Mouse (Mus musculus): ENCODE results near the gene Car6. TPM values are rescaled to one million over a fixed set of nuclear protein-coding genes. Genes with fewer than 3 reads are reported as not detected.

Gene Car6
- polyA plus RNA-seq, 1 experiment from 2014 or later: not detected

DNA sequence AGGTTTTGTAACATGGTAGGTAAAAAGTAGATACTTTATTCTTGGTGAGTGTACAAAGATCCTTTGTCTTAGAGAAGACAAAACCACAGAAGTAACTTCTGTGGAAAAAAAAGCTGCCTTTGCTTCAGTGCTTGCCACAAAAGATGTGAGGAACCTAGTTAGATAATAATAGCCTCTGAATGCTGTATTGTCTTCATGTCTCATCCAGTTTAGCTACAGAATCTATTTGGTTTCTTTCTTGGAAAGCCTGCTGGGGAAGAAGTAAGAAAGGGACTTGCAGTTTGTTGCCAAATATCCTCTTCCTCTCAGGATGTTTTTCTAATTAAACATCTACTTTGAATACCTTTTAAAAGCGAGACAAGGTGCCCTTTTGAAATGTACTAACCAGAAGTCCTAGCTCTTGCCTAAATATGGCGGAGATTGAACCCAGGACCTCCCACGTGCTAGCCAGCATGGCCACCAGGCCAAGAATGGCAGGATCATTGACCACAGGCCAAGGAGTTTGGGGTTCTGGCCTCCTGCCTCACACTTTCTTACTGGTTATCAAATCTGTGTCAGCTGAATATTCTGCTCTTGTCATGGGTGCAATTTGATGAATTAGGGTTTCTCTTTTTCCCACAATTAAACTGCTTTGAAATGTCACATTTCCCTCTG is 37.4 kb upstream of the Car6 start:
- H3K9me3 ChIP-seq: no peaks in the 10 kb centered on the region
- H3K27ac ChIP-seq (replicated peaks): peak overlapping the region; percentile 99
- no peak for ATAC-seq (ENCODE audit: extremely low read depth, insufficient number of reproducible peaks, low FRiP score, low TSS enrichment)
- peaks cover 46% of the 10 kb centered on the region for H3K36me3 ChIP-seq
- H3K4me1 ChIP-seq: peaks cover 74% of the 10 kb centered on the region
- no peaks in the 10 kb centered on the region for H3K27me3 ChIP-seq (replicated peaks)
- WGBS: 6% methylated on average over 3 of the region's 3 CpGs
- H3K9ac ChIP-seq: peak overlapping the region; percentile 99
- H3K4me2 ChIP-seq: peak overlapping the region; percentile 75
- peak overlapping the region; percentile 92 for H3K4me3 ChIP-seq

- peak overlapping the region; percentile 75 for H3K4me2 ChIP-seq
- H3K27me3 ChIP-seq (replicated peaks): no peaks in the 10 kb centered on the region
- no peak for ATAC-seq (ENCODE audit: extremely low read depth, insufficient number of reproducible peaks, low FRiP score, low TSS enrichment)
- peaks cover 66% of the 10 kb centered on the region for H3K4me1 ChIP-seq
- WGBS: under 1% methylated on average over 21 of the region's 21 CpGs
- H3K27ac ChIP-seq (replicated peaks): peak overlapping the region; percentile 99
- H3K9ac ChIP-seq: peak overlapping the region; percentile 99
- H3K36me3 ChIP-seq: peaks cover 38% of the 10 kb centered on the region
- H3K9me3 ChIP-seq: no peaks in the 10 kb centered on the region
- peak overlapping the region; percentile 92 for H3K4me3 ChIP-seq
Observed at GRCm38 (mm10) chr4:150237636-150238361, 36.7 kb upstream of the Car6 start.

DNA sequence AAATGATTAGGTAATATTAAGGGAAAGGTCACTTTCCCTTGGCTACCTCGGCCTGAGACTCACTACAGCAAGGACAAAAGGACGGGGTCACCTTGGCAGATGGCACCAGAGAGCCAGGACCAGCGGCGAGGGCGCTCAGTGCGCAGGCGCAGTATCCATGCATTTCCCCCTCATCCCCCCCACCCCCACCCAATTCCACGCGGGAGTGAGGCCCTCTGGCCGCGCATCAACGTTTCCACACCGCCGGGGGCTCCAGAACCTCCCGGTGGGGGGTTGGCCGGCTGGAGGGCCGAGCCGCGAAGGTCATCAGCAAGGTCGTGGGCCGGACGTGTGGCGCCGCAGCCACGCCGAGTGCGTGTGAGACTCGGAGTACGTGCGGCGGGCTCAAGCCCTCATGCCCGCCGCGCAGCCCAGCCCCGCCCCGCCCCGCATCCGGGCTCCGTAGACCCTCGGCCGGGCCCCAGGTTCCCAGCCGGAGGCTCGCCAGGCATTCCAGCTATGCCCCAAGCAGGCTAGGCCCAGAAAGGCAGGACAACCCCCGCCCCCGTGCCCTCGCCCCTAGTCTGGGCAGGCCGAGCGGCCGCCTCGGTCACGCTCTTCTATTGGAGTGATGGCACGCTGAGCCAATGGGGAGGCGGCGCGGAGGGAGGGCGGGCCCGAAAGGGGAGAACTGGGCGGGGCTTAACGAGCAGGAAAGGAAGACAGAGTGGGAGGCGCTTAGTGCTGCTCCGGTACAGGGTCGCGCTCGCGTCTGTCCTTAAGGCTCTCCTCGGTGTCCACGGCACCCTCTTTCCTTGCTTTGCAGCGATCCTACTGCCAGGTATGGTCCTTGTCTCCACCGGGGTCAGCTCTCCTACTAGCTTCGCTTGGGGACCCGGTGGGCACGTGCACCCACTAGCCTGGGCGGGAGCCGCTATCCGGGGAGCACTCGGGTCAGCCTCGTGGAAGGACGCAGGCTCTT is 35.7 kb upstream of the Car6 start, which contains the start of gene Eno1:
TSS of gene Eno1 (plus strand) at position 201 of the 961 bp plus-strand sequence.
- peak; percentile 94 for ATAC-seq (ENCODE audit: extremely low read depth, insufficient number of reproducible peaks, low FRiP score, low TSS enrichment)
- WGBS: under 1% methylated on average over 76 of the region's 78 CpGs
- peaks cover 61% of the 10 kb centered on the region for H3K4me1 ChIP-seq

DNA sequence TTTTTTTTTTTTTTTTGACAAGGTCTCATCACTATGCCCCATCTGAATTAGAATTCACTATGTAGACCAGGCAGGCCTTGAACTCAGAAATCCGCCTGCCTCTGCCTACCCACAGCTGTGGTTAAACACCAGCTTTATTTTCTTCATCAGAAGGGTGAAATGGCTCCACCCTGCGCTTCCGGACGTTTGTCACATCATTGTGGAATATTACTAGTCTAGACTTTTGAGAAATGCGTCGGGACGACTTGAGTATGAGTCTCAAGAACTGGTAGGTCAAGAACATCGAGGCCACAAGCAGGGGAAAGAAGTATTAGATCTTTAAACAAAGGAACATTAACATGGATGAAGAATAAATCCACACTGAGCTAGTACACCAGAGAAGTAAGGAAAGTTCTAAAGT is 34.9 kb upstream of the Car6 start:
- Histone ChIP-seq H3K4me1 (peaks cover 61% of the 10 kb centered on the region), H3K36me3 (peaks cover 21% of the 10 kb centered on the region), H3K9ac (peak overlapping the region; percentile 99), H3K9me3 (no peaks in the 10 kb centered on the region), H3K27ac (replicated peaks) (peak overlapping the region; percentile 99), H3K27me3 (replicated peaks) (no peaks in the 10 kb centered on the region), H3K4me3 (peak overlapping the region; percentile 92), H3K4me2 (peak overlapping the region; percentile 75)
- ATAC-seq (ENCODE audit: extremely low read depth, insufficient number of reproducible peaks, low FRiP score, low TSS enrichment): no peak
- 77% methylated on average over 8 of the region's 8 CpGs for WGBS

More for the DNA sequence above, 35.7 kb upstream of the Car6 start, which contains the start of gene Eno1:
- no peaks in the 10 kb centered on the region for H3K27me3 ChIP-seq (replicated peaks)
- peak within 1 kb of the TSS; percentile 92 for H3K4me3 ChIP-seq
- H3K4me2 ChIP-seq: peak within 1 kb of the TSS; percentile 75
- H3K9me3 ChIP-seq: no peaks in the 10 kb centered on the region
- peak within 1 kb of the TSS; percentile 99 for H3K27ac ChIP-seq (replicated peaks)
- peaks cover 28% of the 10 kb centered on the region for H3K36me3 ChIP-seq
- H3K9ac ChIP-seq: peak within 1 kb of the TSS; percentile 99

GRCm38 (mm10) chr4:150235585-150235984 is 34.5 kb upstream of the Car6 start:
- 76% methylated on average over 4 of the region's 4 CpGs for WGBS
- peak overlapping the region; percentile 99 for H3K27ac ChIP-seq (replicated peaks)

GRCm38 (mm10) chr4:150234599-150235327 is 33.6 kb upstream of the Car6 start:
- no peak overlapping the region for H3K4me2 ChIP-seq
- H3K4me3 ChIP-seq: no peak overlapping the region
- H3K27me3 ChIP-seq (replicated peaks): no peaks in the 10 kb centered on the region
- 44% methylated on average over 8 of the region's 8 CpGs for WGBS
- peaks cover 63% of the 10 kb centered on the region for H3K4me1 ChIP-seq
- 0 out of 2 replicates have a peak overlapping the region, but pooled peaks have one; percentile 50 for H3K9ac ChIP-seq
- peaks cover 10% of the 10 kb centered on the region for H3K36me3 ChIP-seq
- H3K27ac ChIP-seq (replicated peaks): peak overlapping the region; percentile 99
- no peaks in the 10 kb centered on the region for H3K9me3 ChIP-seq
- no peak for ATAC-seq (ENCODE audit: extremely low read depth, insufficient number of reproducible peaks, low FRiP score, low TSS enrichment)

More at GRCm38 (mm10) chr4:150235585-150235984, 34.5 kb upstream of the Car6 start:
- no peak overlapping the region for H3K9ac ChIP-seq
- no peaks in the 10 kb centered on the region for H3K9me3 ChIP-seq
- no peak overlapping the region for H3K4me3 ChIP-seq
- ATAC-seq (ENCODE audit: extremely low read depth, insufficient number of reproducible peaks, low FRiP score, low TSS enrichment): no peak
- no peak overlapping the region for H3K4me2 ChIP-seq
- peaks cover 61% of the 10 kb centered on the region for H3K4me1 ChIP-seq
- H3K27me3 ChIP-seq (replicated peaks): no peaks in the 10 kb centered on the region
- H3K36me3 ChIP-seq: peaks cover 16% of the 10 kb centered on the region

DNA sequence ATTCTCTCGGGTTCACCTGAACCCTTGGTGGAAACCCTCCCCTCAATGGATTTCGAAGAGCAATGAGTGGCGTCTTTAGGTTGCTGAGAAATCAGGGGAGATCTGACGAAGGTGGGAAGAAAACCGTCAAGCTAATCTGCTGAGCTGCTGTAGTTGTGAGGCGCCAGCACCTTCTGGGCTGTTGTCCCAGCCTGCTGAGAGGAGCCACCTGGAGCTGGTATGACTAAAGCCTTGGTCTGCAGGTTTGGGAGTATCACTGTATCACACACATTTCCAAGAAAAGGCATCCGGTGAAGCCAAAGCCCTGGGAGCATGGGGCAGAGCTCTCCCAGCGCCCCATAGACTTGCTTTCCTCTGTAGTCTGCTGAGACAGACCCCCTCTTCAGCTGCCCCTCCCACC is 30.7 kb upstream of the Car6 start:
- no peaks in the 10 kb centered on the region for H3K9me3 ChIP-seq
- no peaks in the 10 kb centered on the region for H3K36me3 ChIP-seq
- no peak for ATAC-seq (ENCODE audit: extremely low read depth, insufficient number of reproducible peaks, low FRiP score, low TSS enrichment)
- no peak overlapping the region; the same call in none of the 2 replicates for H3K9ac ChIP-seq
- no peak overlapping the region for H3K4me2 ChIP-seq
- H3K27me3 ChIP-seq (replicated peaks): no peaks in the 10 kb centered on the region
- no peak overlapping the region for H3K27ac ChIP-seq (replicated peaks)
- 50% methylated on average over 8 of the region's 8 CpGs for WGBS
- H3K4me3 ChIP-seq: no peak overlapping the region
- peaks cover 66% of the 10 kb centered on the region for H3K4me1 ChIP-seq

DNA sequence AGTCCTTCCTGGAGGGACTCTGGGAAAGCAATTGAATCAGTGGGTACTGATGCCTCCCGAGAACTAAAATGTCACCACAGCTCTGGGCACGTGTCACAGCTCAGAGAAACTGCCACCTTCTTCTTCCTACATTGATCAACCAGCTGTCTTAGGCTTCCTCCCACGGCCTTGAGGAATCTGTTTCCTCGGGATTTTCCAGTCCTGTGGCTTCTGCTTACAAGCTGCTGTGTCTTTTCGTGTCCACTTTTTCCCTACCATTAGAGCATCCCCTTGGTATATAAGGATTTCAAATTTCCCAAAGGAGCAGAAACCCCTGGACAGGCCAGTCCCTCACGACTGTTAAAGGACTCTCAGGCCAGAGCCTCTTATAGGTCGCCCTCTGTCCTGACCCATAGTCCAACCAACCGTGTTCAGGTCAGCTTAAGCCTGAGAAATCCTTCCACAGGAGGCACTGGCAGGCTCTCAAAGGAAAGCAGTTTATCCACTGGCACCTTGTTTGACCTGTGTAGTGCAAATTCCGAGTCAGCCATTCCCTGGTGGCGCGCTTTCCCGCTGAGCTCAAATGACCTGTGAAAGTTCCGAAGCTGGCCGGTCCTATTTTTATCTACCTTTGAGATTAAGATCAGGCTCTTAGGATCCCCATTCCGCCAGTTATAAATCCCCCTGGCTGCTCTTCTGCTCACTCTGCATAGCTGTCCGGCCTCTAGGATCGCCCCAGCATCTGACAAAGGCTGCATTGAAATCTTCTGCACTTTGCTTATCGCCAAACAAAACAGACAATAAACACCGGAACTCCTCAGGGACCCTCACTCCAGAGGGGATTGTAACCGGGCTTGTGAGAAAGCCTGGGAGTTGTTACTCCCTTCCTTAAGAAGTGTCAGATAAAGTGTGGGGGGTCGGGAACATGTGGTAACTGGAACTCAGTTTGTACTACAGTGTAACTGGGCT is 29.6 kb upstream of the Car6 start:
- H3K4me1 ChIP-seq: peaks cover 63% of the 10 kb centered on the region
- no peak for ATAC-seq (ENCODE audit: extremely low read depth, insufficient number of reproducible peaks, low FRiP score, low TSS enrichment)
- H3K36me3 ChIP-seq: no peaks in the 10 kb centered on the region
- no peak overlapping the region for H3K4me3 ChIP-seq
- H3K27me3 ChIP-seq (replicated peaks): no peaks in the 10 kb centered on the region
- H3K9me3 ChIP-seq: no peaks in the 10 kb centered on the region
- peak overlapping the region; percentile 45 for H3K4me2 ChIP-seq
- H3K9ac ChIP-seq: peak overlapping the region; percentile 69
- WGBS: 14% methylated on average over 21 of the region's 21 CpGs
- peak overlapping the region; percentile 79 for H3K27ac ChIP-seq (replicated peaks)

DNA sequence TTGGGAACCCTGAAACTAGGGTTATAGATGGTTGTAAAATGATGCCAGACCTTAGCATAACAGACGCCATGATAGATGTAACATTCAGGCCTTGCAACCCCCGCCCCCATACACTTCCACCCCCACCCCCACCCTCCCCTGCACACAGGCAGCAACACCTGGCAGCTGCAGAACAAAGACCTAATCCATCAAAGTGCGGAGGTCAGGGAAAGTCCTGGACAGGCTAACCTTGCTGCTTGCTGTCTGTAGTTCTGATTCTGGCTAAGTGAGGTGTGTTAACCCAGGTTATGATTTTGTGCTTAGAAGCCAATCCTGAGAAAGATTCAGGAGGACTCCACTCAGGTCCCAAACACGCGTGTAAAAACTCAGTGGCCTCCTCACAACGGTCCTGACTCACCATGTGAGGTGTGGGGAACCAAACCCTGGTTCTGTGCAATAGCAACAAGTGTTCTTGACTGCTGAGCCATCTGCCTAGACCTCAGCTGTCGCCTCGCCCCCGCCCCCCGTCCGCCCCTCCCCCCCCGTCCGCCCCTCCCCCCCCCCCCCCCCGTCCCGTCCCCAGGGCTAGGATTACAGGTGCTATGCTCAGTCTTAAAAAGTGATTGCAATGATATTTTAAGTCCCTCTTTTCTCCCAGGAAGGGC is 28.7 kb upstream of the Car6 start:
- no peak for ATAC-seq (ENCODE audit: extremely low read depth, insufficient number of reproducible peaks, low FRiP score, low TSS enrichment)
- Histone ChIP-seq H3K9me3 (no peaks in the 10 kb centered on the region), H3K4me2 (no peak overlapping the region), H3K9ac (no peak overlapping the region; the same call in 1 of the 2 replicates), H3K4me3 (no peak overlapping the region), H3K4me1 (peaks cover 56% of the 10 kb centered on the region), H3K27me3 (replicated peaks) (no peaks in the 10 kb centered on the region), H3K27ac (replicated peaks) (peak overlapping the region; percentile 79), H3K36me3 (no peaks in the 10 kb centered on the region)
- WGBS: 26% methylated on average over 14 of the region's 15 CpGs

Data from heart, embryonic 13.5 days (tissue).